Mouse (Mus musculus): ENCODE data around the gene Cdh23. TPM values are rescaled to one million over a fixed set of nuclear protein-coding genes. Genes with fewer than 3 reads are reported as not detected.

Cdh23 gene
- polyA plus RNA-seq, 1 experiment from 2014 or later = 2.0 TPM

- H3K4me1 ChIP-seq (replicated peaks) = peaks cover 35% of the 10 kb centered on the region
- peak within 1 kb of the TSS; percentile 71 for H3K27ac ChIP-seq
- 36% methylated on average over 7 of the region's 7 CpGs for WGBS
- no peaks in the 10 kb centered on the region for H3K27me3 ChIP-seq
- no peak within 1 kb of the TSS for H3K4me3 ChIP-seq
- H3K4me2 ChIP-seq = peak within 1 kb of the TSS; percentile 26
- H3K36me3 ChIP-seq = no peaks in the 10 kb centered on the region
- peak; percentile 62; the same call in 1 of the 2 replicates for ATAC-seq (ENCODE audit: low FRiP score)
- no peaks in the 10 kb centered on the region for H3K9me3 ChIP-seq
- peak within 1 kb of the TSS; percentile 49; the same call in 1 of the 2 replicates for H3K9ac ChIP-seq
These were observed 296.8 kb downstream of the Cdh23 start, which contains the start of gene Gm17455 for GRCm38 (mm10) chr10:60399449-60399848. TSS of gene Gm17455 (plus strand) at chr10:60399726.

GRCm38 (mm10) chr10:60398051-60398814 is 298.1 kb downstream of the Cdh23 start:
- H3K4me3 ChIP-seq = no peak overlapping the region
- peaks cover 40% of the 10 kb centered on the region for H3K4me1 ChIP-seq (replicated peaks)
- H3K36me3 ChIP-seq = no peaks in the 10 kb centered on the region
- H3K27me3 ChIP-seq = no peaks in the 10 kb centered on the region
- ATAC-seq (ENCODE audit: low FRiP score) = no peak
- no peak overlapping the region for H3K27ac ChIP-seq
- H3K9me3 ChIP-seq = no peaks in the 10 kb centered on the region
- H3K9ac ChIP-seq = no peak overlapping the region
- no peak overlapping the region for H3K4me2 ChIP-seq
- 89% methylated on average over 10 of the region's 10 CpGs for WGBS

GRCm38 (mm10) chr10:60395605-60396004 is 300.7 kb downstream of the Cdh23 start:
- H3K27me3 ChIP-seq = no peaks in the 10 kb centered on the region
- ATAC-seq (ENCODE audit: low FRiP score) = no peak
- H3K9ac ChIP-seq = no peak overlapping the region
- WGBS = 77% methylated on average over 5 of the region's 5 CpGs
- peaks cover 45% of the 10 kb centered on the region for H3K4me1 ChIP-seq (replicated peaks)
- H3K4me3 ChIP-seq = no peak overlapping the region
- H3K36me3 ChIP-seq = no peaks in the 10 kb centered on the region
- H3K9me3 ChIP-seq = no peaks in the 10 kb centered on the region
- H3K4me2 ChIP-seq = no peak overlapping the region
- H3K27ac ChIP-seq = no peak overlapping the region

DNA sequence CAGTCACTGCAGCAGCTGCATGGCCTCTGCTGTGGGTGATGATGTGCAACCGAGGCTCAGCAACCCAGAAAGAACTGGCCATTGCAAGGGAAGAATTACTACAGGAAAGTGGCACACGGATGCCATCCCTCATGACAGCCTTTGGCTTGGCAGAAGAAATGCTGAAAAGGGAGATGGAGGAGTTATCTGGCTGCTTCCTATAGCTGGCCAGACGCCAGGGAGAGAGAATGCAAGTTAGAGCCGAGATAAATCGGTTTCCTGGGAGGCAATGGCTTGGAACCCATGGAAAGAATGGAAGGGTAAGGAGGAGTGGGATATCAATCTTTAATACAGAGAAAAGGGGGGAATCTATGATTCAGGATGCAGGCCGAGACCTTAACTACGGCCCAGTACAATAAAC is 301.4 kb downstream of the Cdh23 start:
- H3K36me3 ChIP-seq = no peaks in the 10 kb centered on the region
- no peak for ATAC-seq (ENCODE audit: low FRiP score)
- H3K4me1 ChIP-seq (replicated peaks) = peaks cover 41% of the 10 kb centered on the region
- H3K9ac ChIP-seq = no peak overlapping the region
- peak overlapping the region; percentile 8 for H3K27ac ChIP-seq
- H3K4me3 ChIP-seq = no peak overlapping the region
- no peaks in the 10 kb centered on the region for H3K27me3 ChIP-seq
- H3K9me3 ChIP-seq = no peaks in the 10 kb centered on the region
- H3K4me2 ChIP-seq = no peak overlapping the region
- 62% methylated on average over 7 of the region's 7 CpGs for WGBS

GRCm38 (mm10) chr10:60391661-60392060 is 304.6 kb downstream of the Cdh23 start:
- Histone ChIP-seq H3K4me3 (no peak overlapping the region), H3K4me1 (replicated peaks) (peaks cover 29% of the 10 kb centered on the region), H3K27ac (no peak overlapping the region), H3K9me3 (no peaks in the 10 kb centered on the region), H3K9ac (no peak overlapping the region), H3K4me2 (no peak overlapping the region), H3K36me3 (no peaks in the 10 kb centered on the region), H3K27me3 (no peaks in the 10 kb centered on the region)
- 79% methylated on average over 9 of the region's 9 CpGs for WGBS
- no peak for ATAC-seq (ENCODE audit: low FRiP score)

DNA sequence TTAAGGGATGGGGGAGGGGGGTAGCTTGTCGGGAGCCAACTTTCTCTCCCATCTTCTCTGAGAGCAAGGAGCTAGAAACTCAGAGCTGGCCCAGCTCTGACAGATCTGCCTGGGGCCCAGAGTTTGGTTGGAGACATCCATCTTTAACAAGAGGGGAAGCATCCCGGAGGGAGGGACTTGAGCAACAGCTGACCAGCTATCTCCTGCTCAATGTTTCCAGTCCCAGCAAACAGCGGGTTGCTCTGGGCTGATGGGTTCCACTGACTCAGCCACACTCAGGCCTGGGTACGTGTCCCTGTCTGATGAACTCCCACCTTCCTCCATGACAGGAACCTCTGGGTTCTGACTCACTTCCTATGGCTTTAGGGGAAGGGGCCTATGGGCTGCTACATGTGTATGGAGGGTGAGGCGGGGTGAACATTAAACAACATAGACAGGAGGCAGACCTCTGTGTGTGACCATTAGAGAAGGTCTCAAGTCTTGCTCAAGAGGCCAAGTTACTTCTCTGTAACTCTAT is 305.3 kb downstream of the Cdh23 start:
- H3K9me3 ChIP-seq = no peaks in the 10 kb centered on the region
- no peak overlapping the region for H3K4me3 ChIP-seq
- H3K4me1 ChIP-seq (replicated peaks) = peaks cover 29% of the 10 kb centered on the region
- H3K36me3 ChIP-seq = no peaks in the 10 kb centered on the region
- no peaks in the 10 kb centered on the region for H3K27me3 ChIP-seq
- H3K9ac ChIP-seq = no peak overlapping the region
- no peak for ATAC-seq (ENCODE audit: low FRiP score)
- H3K27ac ChIP-seq = no peak overlapping the region
- no peak overlapping the region for H3K4me2 ChIP-seq
- 57% methylated on average over 5 of the region's 5 CpGs for WGBS

DNA sequence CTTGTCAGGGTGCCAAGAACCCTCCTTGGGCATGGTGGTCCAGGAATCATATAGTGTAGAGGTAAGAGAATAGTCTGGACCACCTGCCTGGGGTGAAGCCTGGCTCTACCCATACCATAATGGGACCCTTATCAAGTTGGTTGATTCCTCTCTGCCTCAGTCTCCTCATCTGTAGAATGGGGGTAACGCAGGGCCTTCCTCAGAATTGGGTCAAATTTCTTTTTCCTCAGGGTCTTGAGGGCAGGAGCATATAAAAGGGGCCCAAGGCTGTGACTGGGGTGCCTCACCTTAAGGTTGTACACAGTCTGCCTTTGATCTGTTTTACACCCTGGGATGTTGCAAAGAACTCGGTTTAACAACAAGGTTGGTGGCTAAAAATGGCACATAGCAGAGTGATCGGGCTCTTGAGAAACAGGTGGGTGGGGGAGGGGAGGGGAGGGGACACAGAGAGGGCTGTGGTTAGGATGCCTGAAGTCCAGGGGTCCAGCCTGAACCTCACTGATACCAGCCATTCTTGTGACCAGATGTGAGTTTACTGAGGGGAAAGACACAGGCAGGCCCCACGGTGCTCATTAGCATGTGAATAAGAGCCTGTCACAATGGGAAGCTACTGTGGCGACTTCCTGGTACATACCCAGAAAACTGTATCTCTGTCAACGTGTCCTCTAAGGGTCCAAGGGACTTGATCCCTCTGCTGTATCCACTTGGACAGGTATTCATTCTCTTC is 305.9 kb downstream of the Cdh23 start:
- peaks cover 23% of the 10 kb centered on the region for H3K4me1 ChIP-seq (replicated peaks)
- H3K9ac ChIP-seq = no peak overlapping the region
- H3K36me3 ChIP-seq = no peaks in the 10 kb centered on the region
- 0 out of 2 replicates have a peak, but pooled peaks have one; percentile 30 for ATAC-seq (ENCODE audit: low FRiP score)
- no peak overlapping the region for H3K27ac ChIP-seq
- H3K4me2 ChIP-seq = no peak overlapping the region
- H3K4me3 ChIP-seq = no peak overlapping the region
- H3K27me3 ChIP-seq = no peaks in the 10 kb centered on the region
- no peaks in the 10 kb centered on the region for H3K9me3 ChIP-seq
- WGBS = 38% methylated on average over 6 of the region's 6 CpGs

DNA sequence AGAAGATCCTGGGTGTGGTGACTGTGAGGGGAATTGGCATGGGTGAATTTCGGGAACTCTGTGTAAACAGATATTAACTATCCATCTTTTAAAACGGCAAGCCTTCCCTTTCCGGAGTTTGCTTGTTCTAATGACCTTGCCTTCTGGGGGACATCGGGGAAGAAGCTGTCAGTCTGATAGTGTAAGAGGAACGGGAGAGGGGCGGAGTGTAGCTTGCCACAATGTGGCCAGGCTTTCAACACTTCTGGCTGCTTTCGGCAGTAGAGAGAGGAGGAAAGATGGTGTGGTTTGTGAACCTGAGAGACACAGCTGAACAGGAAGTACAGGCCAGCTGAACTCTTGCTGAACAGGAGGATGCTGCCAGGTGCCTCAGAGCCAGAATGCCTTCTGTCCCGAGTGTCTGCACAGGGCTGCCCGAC is 306.8 kb downstream of the Cdh23 start:
- no peaks in the 10 kb centered on the region for H3K9me3 ChIP-seq
- no peak overlapping the region for H3K4me3 ChIP-seq
- no peak overlapping the region for H3K27ac ChIP-seq
- no peaks in the 10 kb centered on the region for H3K27me3 ChIP-seq
- H3K9ac ChIP-seq = no peak overlapping the region
- H3K36me3 ChIP-seq = no peaks in the 10 kb centered on the region
- no peak overlapping the region for H3K4me2 ChIP-seq
- H3K4me1 ChIP-seq (replicated peaks) = peaks cover 14% of the 10 kb centered on the region
- ATAC-seq (ENCODE audit: low FRiP score) = no peak
- WGBS = 52% methylated on average over 9 of the region's 9 CpGs

DNA sequence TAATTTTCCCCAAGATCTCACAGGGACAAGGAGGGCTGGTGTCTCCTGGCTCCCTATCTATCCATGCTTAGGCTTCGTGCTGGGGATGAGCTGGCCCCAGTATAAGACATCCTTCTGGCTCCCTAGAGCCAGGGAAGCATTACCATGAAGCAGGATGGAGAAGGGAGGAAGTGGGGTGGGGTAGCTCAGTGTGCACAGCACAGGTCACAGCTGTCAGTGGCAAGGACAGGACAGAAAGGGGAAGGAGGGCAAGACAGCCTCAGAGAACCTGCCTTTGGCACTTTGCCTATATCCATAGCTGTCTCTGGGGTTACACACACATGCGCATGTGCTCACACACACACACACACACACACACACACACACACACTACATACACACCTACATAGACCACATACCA is 308.0 kb downstream of the Cdh23 start:
- Histone ChIP-seq H3K27ac (no peak overlapping the region), H3K27me3 (no peaks in the 10 kb centered on the region), H3K4me3 (no peak overlapping the region), H3K4me2 (no peak overlapping the region), H3K4me1 (replicated peaks) (peaks cover 8% of the 10 kb centered on the region), H3K9ac (no peak overlapping the region), H3K36me3 (no peaks in the 10 kb centered on the region), H3K9me3 (no peaks in the 10 kb centered on the region)
- 98% methylated on average over 2 of the region's 2 CpGs for whole genome bisulfite sequencing
- ATAC-seq (ENCODE audit: low FRiP score) = no peak

DNA sequence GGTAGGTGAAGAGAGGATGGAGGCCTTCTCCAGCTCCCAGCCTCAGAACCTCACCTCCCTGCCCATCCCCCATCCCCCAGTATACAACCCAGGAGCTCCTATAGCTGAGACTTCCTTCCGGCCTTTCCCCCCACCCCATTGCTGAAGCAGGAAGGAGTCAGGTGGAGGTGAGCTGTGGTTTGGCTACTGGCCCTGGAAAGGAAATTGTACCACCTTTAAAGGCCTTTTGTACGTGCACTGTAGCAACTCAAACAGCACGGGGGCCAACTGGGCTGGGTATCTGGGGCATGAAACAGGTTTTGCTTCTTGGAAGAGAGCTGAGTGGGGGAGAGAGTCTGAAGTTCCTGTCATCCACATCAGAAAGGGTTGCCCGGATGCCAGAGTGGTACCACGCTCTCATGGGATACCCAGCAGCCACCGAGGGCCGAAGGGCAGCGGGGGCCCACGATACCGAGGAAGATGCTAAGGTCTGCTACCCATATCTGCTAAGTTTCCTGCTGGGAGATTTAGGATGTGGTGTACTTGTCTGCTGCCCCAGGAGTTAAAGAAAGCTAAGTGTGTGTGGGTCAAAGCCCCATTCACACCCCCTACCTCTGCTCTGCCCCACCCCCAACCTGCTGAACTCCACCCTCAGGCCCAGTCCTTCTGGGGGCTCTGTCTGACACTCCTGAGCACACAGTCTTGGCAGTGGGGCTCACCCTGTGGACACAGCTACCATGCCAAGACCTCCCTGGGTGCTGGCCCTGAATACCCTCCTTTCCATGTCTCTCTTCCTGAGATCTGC is 315.0 kb downstream of the Cdh23 start:
- no peaks in the 10 kb centered on the region for H3K9me3 ChIP-seq
- no peaks in the 10 kb centered on the region for H3K4me1 ChIP-seq (replicated peaks)
- 83% methylated on average over 10 of the region's 10 CpGs for WGBS
- no peak overlapping the region for H3K4me3 ChIP-seq
- H3K27me3 ChIP-seq = no peaks in the 10 kb centered on the region
- no peak overlapping the region for H3K9ac ChIP-seq
- H3K36me3 ChIP-seq = no peaks in the 10 kb centered on the region
- H3K4me2 ChIP-seq = no peak overlapping the region
- no peak overlapping the region for H3K27ac ChIP-seq
- no peak for ATAC-seq (ENCODE audit: low FRiP score)

- H3K27ac ChIP-seq = no peak overlapping the region
- ATAC-seq (ENCODE audit: low FRiP score) = no peak
- no peaks in the 10 kb centered on the region for H3K36me3 ChIP-seq
- H3K9me3 ChIP-seq = no peaks in the 10 kb centered on the region
- H3K4me2 ChIP-seq = no peak overlapping the region
- H3K9ac ChIP-seq = no peak overlapping the region
- 76% methylated on average over 3 of the region's 3 CpGs for WGBS
- H3K4me3 ChIP-seq = no peak overlapping the region
- no peaks in the 10 kb centered on the region for H3K4me1 ChIP-seq (replicated peaks)
- no peaks in the 10 kb centered on the region for H3K27me3 ChIP-seq
These were observed 316.1 kb downstream of the Cdh23 start for GRCm38 (mm10) chr10:60380229-60380628.

DNA sequence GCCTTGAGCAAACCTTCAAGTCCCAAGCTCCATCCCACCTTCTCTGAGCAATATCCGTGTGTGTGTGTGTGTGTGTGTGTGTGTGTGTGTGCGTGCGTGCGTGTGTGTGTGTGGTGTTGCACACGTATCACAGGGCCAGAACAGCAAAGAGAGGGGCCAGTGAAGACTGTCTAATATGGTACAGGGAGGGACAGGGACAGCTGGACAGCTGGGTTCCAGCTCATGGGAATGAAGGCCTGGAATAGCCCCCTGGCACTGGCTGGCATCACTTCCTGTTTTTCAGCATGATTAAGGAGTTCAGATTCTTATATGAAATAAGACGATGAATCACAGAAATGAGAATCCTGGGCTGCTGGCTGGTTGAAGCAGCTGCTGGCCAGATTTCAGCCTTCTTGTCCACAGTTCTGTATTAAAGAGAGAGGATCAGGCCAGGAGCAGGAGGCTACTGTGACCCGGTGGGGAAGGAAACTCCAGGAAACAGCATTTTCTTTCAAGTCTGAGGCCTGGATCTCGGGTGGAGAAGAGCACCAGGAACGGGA is 316.8 kb downstream of the Cdh23 start:
- 77% methylated on average over 9 of the region's 9 CpGs for WGBS
- no peak overlapping the region for H3K9ac ChIP-seq
- no peak for ATAC-seq (ENCODE audit: low FRiP score)

More for the DNA sequence above, 316.8 kb downstream of the Cdh23 start:
- H3K36me3 ChIP-seq = no peaks in the 10 kb centered on the region
- H3K4me1 ChIP-seq (replicated peaks) = no peaks in the 10 kb centered on the region
- no peaks in the 10 kb centered on the region for H3K27me3 ChIP-seq
- H3K9me3 ChIP-seq = no peaks in the 10 kb centered on the region
- no peak overlapping the region for H3K4me2 ChIP-seq
- no peak overlapping the region for H3K4me3 ChIP-seq
- H3K27ac ChIP-seq = no peak overlapping the region; the same call in 1 of the 2 replicates
